Mouse (Mus musculus): ENCODE data around the gene Ier3.

The Ier3 gene

DNA sequence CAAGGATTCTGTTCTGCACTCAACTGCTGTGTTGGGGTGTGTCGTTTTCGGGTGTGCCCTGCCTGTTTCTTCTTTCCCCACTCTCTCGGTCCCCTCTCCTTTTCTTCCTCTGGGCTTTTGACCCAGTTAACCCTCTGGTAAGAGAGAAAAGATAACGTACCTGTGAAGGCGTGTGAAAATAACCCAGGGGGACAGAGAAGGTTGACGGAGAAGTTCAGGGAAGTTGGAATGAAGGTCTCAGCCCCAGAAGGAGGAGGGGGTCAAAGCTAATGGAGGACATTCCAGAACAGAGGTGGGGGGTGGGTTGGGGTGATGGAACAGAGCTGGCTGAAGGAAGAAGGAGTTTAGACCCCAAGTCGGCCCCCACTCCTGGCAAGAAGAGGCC, 47.5 kb downstream of the Ier3 start:
- DNase-seq (ENCODE audit: low spot score) = no peak

DNA sequence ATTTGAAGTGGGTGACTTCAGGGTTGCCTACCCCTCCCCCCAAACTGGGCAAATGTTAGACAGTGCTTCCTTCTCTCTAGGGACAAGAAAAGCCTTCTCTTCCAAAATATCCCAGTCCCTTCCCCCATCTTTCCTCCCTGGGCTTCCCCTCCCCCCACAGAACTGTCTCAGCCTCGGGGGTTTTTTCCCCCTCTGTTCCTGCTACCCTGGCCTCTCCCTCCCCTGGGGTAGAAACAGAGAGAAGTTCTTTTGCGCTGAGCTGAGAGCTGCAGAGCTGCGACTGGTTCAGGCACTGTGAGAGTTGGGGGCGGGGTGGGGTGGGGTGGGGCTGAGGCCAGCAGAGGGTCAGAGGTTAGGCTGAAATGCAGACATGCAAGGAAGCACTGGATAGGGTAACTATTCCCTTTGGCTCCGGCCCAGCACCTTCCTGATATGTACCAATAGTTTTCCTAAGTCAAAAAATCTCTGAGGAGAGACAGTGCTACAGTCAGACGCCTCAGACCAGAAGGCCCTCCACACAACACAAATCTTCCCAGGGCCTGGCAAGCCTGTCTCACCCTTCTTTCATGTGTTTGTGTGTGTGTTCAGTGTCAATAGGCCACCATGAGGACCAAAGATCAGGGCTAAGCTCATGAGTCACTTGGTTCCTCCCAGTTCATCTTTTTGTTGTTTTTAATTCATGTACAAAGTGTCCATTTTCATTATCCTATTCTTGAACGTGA, 48.0 kb downstream of the Ier3 start:
- no peak for DNase-seq (ENCODE audit: low spot score)

DNA sequence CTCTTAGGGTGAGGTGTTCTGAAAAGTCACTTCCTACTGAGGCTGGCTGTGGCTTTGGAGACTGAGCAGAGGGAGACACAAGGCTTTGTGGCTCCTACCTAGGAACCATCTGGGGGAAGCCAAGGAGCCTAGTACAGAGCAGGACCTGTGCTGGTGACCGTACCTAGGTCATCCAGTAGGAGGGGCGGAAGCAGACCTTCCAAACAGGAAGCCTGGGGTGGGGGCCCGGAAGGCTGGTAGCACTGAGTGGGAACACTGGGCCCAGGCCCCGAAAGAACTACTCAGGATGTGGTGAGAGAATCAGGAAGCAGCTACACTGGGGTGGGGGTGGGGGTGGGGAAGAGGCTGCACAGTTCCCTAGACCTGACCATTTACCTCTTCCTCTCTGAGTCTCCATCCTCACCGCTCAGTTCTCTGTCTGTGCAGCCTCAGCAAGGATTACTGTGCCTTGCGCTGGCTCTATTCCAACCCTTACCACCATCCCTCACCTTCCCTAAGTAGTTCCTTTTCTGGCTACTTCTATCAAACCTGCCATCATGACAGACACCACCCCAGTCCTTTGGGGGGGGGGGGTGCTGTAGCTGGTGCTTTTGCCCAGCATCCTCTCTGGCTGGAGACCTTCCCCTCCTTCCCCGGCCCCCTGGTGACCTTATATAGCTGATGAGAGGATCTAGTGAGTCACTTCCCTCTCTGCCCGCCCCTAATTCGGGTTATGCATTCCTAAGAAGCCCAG, 48.8 kb downstream of the Ier3 start:
- no peak for DNase-seq (ENCODE audit: low spot score)

DNA sequence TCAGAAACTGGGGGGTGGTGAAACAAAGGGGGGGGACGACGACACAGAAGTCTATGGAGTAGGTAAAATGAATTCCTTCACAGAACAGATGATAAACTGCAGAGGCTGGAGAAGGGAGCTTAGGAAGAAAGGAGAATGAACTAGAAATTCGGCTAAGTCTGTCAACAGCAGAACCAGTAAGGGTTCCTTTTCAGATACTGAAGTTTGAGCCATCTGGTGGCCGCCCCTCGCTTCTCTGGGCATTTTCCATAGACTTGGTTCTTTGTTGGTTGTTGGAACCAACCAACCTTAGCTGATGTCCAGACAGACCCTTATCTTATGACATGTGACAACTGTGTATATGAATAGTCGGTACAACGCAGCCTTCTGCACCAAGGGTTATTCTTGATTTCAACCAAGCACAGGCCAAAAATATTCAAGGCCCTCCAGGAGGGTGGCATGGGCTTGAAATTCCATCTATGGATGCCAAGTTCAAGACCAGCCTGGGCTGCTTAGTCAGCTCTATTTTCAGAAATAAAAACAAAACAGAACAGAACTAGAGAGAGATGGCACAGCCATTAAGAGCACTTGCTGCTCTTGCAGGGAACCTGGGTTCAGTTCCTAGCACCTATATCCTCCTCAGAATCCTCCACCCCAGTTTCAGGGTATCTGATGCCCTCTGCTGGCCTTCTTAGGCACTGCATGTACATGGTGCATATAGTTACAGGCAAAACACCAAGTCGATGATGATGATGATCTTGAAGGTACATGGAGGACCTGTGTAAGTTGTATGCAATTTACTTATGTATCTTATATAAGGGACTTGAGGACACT, 49.6 kb downstream of the Ier3 start:
- no peak for DNase-seq (ENCODE audit: low spot score)

All from ovary, postnatal 10 days (tissue).